Mouse (Mus musculus) bone marrow macrophage, adult 2 months (primary cell): ENCODE measurements at regions not wholly inside any gene's neighbourhood (a gene's known extent, or its start where the extent isn't known, plus 50 kb on each side); places are given as distances from the start of the nearest gene placed in this dataset.

ENCODE experiments used
- CTCF ChIP-seq: IDR thresholded peaks from 2 replicates; pipeline ENCODE4 v1.5.1; 2012; ENCODE audit warnings: low read depth, mild to moderate bottlenecking, low read length, moderate library complexity
- POLR2A ChIP-seq: IDR thresholded peaks from 2 replicates; pipeline ENCODE4 v1.6.1; 2012; ENCODE audit warnings: mild to moderate bottlenecking, low read depth, low read length, borderline replicate concordance

DNA sequence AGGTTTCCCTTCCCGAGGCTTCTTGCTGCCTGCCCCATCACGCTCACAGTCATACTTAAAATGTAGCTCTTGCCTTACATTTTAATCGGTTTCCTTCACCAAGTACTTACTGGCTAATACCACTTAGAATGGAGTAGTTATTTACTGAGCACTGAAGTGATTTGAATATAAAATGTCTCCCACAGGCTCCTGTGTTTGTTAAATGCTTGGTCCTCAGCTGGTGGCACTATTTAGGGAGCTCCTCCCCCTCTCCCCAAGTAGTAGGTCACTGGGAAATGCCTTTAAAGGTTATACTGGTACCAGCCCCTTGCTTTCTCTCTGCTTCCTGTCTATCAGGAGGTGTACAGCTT lies 56.6 kb upstream of the Ces5a start:
- TF ChIP-seq CTCF (no peak), POLR2A (no peak)
